Mouse (Mus musculus) embryonic facial prominence, embryonic 14.5 days (tissue): ENCODE measurements around the gene Meiob. TPM values are rescaled to one million over a fixed set of nuclear protein-coding genes. Genes with fewer than 3 reads are reported as not detected.

Experiments
- ATAC-seq: fragments of 200-750 bp; cut with Nextera tagmentation; 2 replicates; pipeline ENCODE4 v1.8.0; 2017; ENCODE audit warnings: low read depth, moderate number of reproducible peaks, moderate TSS enrichment
- DNase-seq: peaks from one replicate; pipeline ENCODE4 v3.0.0-alpha.2; 2015; ENCODE audit warnings: low spot score
- H3K27ac ChIP-seq: fragments of 300-500 bp; sonication (generic); replicated peaks from 2 replicates; pipeline ENCODE4 v1.5.1; 2014; ENCODE audit warnings: low read depth, mild to moderate bottlenecking, low read length, moderate library complexity
- H3K27me3 ChIP-seq: fragments of 300-500 bp; sonication (generic); replicated peaks from 2 replicates; pipeline ENCODE4 v1.6.1; 2014; ENCODE audit warnings: low read length; ENCODE audit not compliant: control insufficient read depth, insufficient read depth
- H3K36me3 ChIP-seq: fragments of 300-500 bp; sonication (generic); 2 replicates; pipeline ENCODE4 v1.6.1; 2014; ENCODE audit warnings: low read length, mixed read lengths; ENCODE audit not compliant: control insufficient read depth, insufficient read depth
- H3K4me1 ChIP-seq: fragments of 300-500 bp; sonication (generic); 2 replicates; pipeline ENCODE4 v1.6.1; 2014; ENCODE audit warnings: antibody characterized with exemption, low read length; ENCODE audit not compliant: control insufficient read depth, insufficient read depth
- H3K4me2 ChIP-seq: fragments of 300-500 bp; sonication (generic); 2 replicates; pipeline ENCODE4 v1.6.1; 2014; ENCODE audit warnings: low read depth, mild to moderate bottlenecking, low read length, moderate library complexity, mixed read lengths
- H3K4me3 ChIP-seq: fragments of 300-500 bp; sonication (generic); 2 replicates; pipeline ENCODE4 v1.5.1; 2014; ENCODE audit warnings: low read depth, mild to moderate bottlenecking, low read length
- H3K9ac ChIP-seq: fragments of 300-500 bp; sonication (generic); 2 replicates; pipeline ENCODE4 v1.6.1; 2014; ENCODE audit warnings: low read depth, mild to moderate bottlenecking, low read length, moderate library complexity, mixed read lengths
- H3K9me3 ChIP-seq: fragments of 300-500 bp; sonication (generic); 2 replicates; pipeline ENCODE4 v1.6.1; 2016; ENCODE audit warnings: low read length; ENCODE audit not compliant: control insufficient read depth
- WGBS: fragments of 180-500 bp; shearing (Covaris S2); extraction: QIAGEN DNeasy Blood & Tissue Kit; methylation state at CpG from one replicate; pipeline ENCODE4 v1.1.7; 2014; 5-methylcytosine and 5-hydroxymethylcytosine counted together
- polyA plus RNA-seq: library from polyadenylated mRNA; unstranded; fragments of >200 nt; fragmentation: Nextera tagmentation; extraction: Ambion mirVana; gene quantifications from 2 replicates; pipeline ENCODE4 v1.2.1, GENCODE M21; 2014

The Meiob gene
- polyA plus RNA-seq, 1 experiment from 2014 or later = not detected

DNA sequence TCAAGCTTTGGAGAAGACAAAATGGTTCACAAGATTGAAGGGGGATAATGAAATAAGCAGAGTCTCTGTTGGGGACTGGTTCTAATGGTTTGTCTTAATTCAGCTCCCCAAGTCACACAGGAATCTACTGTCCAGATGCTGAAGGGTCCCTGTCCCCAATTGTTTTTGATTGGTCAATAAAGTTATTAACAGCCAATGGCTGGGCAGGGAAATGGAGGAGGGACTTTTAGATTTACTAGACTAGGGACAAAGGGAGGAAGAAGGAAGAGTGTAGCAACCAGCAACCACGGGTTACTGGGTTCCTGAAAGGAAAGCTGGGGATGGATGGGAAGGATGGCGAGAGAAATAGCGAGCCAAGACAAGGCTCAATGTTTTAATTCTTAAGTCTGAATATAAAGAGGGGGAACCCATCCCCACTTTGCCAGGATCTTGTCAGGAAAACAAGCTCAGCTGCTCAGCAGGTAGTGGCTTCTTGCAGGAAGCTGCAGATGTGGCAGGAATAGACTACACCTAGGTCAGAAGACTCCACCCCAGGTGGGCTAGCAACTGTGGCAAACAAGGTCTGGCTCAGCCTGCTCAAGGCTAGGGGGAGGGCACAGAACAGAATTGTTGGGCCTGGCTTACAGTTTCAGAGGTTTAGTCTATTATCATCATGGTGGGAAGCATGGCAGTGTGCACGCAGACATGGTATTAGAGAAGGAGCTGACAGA is 69.8 kb downstream of the Meiob start:
- Histone ChIP-seq H3K27ac (no peak overlapping the region), H3K4me1 (no peaks in the 10 kb centered on the region), H3K27me3 (no peaks in the 10 kb centered on the region), H3K4me2 (no peak overlapping the region), H3K9me3 (no peaks in the 10 kb centered on the region), H3K9ac (no peak overlapping the region), H3K4me3 (no peak overlapping the region), H3K36me3 (no peaks in the 10 kb centered on the region)
- no peak for DNase-seq
- WGBS = 57% methylated on average over 4 of the region's 4 CpGs
- no peak for ATAC-seq

DNA sequence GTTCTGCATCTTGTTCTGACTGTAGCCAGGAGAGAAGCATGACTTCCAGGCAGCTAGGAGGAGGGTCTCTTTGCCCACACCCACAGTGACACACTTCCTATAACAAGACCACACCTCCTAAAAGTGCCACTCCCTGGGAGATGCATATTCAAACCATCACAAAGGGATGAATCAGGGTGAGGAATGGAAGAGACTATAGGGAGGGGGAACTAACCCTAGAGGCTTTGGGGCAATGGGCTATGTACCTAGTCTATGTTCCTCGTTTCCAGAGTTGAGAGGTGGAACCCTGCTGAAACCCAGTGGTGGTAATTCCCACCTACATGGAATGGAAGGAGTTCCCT is 70.3 kb downstream of the Meiob start:
- H3K9me3 ChIP-seq = no peaks in the 10 kb centered on the region
- H3K4me1 ChIP-seq = no peaks in the 10 kb centered on the region
- H3K27me3 ChIP-seq = no peaks in the 10 kb centered on the region
- no peak for ATAC-seq
- no peak overlapping the region for H3K4me3 ChIP-seq
- H3K27ac ChIP-seq = no peak overlapping the region
- 36% methylated on average over 1 of the region's 1 CpGs for whole genome bisulfite sequencing
- no peaks in the 10 kb centered on the region for H3K36me3 ChIP-seq
- no peak for DNase-seq
- no peak overlapping the region for H3K9ac ChIP-seq
- H3K4me2 ChIP-seq = no peak overlapping the region

DNA sequence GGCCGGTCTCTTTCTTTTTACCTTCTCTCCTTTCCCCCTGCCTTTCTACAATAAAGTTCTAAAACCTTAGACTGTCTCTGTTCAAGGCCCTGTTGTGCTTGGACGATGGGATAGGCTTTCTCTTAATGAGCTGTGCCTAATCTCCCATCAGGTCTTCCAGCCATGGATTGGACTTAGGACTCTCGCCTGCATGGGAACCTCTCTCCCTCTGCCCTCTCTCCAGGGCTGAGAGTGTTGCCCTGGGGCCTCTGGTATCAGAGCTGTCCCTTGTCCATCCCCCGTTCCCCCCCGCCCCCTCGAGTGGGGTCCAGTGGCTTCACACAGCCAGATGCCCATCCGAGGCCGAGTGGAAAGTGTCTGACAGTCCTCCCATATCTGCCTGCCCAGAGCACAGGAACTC is 70.9 kb downstream of the Meiob start:
- Histone ChIP-seq H3K27ac (no peak overlapping the region), H3K36me3 (no peaks in the 10 kb centered on the region)

DNA sequence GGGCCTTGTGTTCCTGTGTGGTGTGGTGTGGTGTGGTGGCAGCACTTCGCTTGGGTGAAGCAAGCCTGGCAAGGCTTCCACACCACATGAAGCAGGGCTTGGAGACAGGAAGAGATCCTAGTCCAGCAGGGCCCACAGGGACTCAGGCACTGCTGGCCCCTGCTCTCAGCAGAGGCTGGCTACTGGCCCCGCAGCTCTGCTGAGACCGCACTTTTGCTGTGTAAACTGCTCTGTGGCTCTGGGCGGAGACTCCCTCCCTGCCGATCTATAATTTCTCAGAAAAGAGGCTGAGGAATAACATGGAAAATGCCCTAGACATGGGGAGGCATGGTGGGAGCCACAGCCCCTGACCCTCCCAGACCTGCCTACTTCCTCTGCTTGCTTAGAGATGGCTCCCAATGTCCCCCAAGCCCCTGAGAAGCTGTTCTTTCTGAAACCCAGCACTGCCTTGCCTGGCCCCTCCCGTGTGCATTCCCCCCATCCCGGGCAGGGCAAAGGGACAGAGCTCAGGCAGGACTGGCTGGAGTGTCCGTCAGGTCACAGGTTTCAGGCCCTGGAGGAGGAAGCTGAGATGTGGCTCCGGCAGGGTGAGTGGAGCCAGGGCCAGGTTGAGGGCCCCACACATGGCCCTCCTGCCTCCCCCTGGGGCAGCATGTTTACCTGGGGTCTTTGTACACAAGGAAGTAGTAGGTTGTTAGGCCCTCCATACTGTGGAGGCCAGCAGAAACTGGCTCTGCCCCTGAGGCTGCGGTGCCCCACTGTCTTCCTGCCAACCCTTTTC is 73.4 kb downstream of the Meiob start:
- Histone ChIP-seq H3K27me3 (no peaks in the 10 kb centered on the region), H3K4me2 (no peak overlapping the region), H3K4me1 (no peaks in the 10 kb centered on the region), H3K9me3 (no peaks in the 10 kb centered on the region), H3K9ac (peak overlapping the region; percentile 35; the same call in 1 of the 2 replicates), H3K4me3 (no peak overlapping the region), H3K27ac (no peak overlapping the region; the same call in 1 of the 2 replicates), H3K36me3 (0 out of 2 replicates have a peak, but pooled peaks cover 3% of the 10 kb centered on the region)
- DNase-seq (no peak), ATAC-seq (no peak)
- 50% methylated on average over 10 of the region's 10 CpGs for WGBS

More for the DNA sequence above, 70.9 kb downstream of the Meiob start:
- WGBS = 79% methylated on average over 8 of the region's 8 CpGs
- Histone ChIP-seq H3K9me3 (no peaks in the 10 kb centered on the region), H3K27me3 (no peaks in the 10 kb centered on the region), H3K9ac (no peak overlapping the region), H3K4me2 (no peak overlapping the region), H3K4me3 (no peak overlapping the region), H3K4me1 (no peaks in the 10 kb centered on the region)
- DNase-seq (no peak), ATAC-seq (no peak)

DNA sequence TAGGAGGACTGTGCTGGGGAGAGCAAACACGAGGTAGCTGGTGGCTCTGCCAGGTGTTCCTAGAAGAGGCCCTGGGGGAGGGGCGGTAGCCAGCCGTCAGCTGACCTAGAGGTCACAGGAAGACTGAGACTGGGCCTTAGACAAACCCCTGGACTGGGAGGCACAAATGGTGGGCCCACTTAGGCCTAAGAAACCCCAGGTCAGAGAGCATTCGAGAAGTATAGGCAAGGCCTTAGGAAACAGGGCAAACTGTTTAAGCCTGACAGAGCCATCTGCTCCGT is 74.0 kb downstream of the Meiob start:
- Histone ChIP-seq H3K4me3 (no peak overlapping the region), H3K9me3 (no peaks in the 10 kb centered on the region), H3K4me2 (no peak overlapping the region), H3K27me3 (no peaks in the 10 kb centered on the region), H3K27ac (no peak overlapping the region), H3K9ac (no peak overlapping the region), H3K36me3 (peaks cover 7% of the 10 kb centered on the region; the same call in 1 of the 2 replicates), H3K4me1 (no peaks in the 10 kb centered on the region)
- no peak; the same call in 1 of the 2 replicates for ATAC-seq
- DNase-seq = no peak
- WGBS = 25% methylated on average over 5 of the region's 5 CpGs

DNA sequence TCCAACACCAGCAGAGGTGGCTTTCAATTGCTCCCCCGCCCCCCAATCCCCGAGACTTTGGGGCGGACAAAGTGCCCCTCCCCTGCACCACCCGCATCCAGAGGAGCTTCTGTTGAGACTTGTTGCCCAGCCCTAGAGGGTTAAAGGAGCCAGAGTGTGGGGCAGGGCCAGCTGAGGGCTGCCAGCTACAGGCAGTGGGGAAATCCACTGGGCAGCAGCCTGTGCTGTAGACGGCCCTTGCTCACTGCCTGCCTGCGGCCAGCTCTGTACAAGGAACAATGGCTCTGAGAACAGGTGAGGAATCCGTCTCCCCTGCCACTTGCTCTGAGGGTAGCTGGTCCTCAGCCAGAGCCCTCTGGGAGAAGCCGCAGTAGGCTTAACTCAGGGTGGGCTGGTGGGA is 74.4 kb downstream of the Meiob start:
- no peak overlapping the region for H3K9ac ChIP-seq
- 73% methylated on average over 8 of the region's 8 CpGs for WGBS
- ATAC-seq = no peak

DNA sequence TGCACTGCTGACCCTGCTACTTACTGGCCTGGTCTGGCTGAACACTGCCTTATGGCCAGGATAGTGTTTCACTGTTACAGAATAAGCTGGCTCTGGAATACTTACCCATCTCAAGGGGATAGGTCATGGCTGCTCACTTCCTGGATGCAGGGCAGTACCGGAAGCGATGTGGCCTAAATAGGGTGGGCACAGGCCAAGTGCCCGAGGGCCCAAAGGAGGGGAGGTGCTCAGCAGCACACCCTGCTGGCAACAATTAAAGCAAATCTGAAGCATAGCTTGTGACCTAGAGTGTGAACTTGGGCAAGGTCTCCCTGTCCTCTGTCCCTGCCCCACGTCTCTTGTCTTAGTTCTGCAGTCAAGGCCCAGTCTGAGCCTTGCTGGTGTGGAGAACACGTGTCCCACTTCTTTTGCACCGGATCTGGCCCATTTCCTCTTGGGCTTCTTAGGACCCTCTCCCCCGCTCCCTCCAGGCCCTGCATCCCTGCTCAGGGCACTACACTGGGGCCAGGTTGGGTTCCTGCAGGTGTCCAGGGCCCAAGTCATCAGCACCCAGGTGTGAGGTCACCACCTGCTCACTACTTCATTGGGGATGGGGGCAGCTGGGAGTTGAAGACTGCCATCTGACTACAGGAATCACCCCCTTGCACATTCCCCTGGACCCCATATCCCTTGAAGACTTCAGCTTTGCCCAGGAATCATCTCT is 77.8 kb downstream of the Meiob start:
- H3K9ac ChIP-seq = no peak overlapping the region
- no peaks in the 10 kb centered on the region for H3K9me3 ChIP-seq
- H3K4me1 ChIP-seq = peaks cover 5% of the 10 kb centered on the region; the same call in 1 of the 2 replicates
- DNase-seq (no peak), ATAC-seq (no peak)
- H3K27me3 ChIP-seq = no peaks in the 10 kb centered on the region
- no peak overlapping the region for H3K4me3 ChIP-seq
- no peak overlapping the region for H3K4me2 ChIP-seq
- 34% methylated on average over 7 of the region's 7 CpGs for WGBS
- H3K36me3 ChIP-seq = peaks cover 21% of the 10 kb centered on the region; the same call in 1 of the 2 replicates
- no peak overlapping the region for H3K27ac ChIP-seq

More for the DNA sequence above, 74.4 kb downstream of the Meiob start:
- Histone ChIP-seq H3K4me1 (no peaks in the 10 kb centered on the region), H3K27me3 (no peaks in the 10 kb centered on the region), H3K36me3 (peaks cover 12% of the 10 kb centered on the region; the same call in 1 of the 2 replicates), H3K4me2 (no peak overlapping the region), H3K9me3 (no peaks in the 10 kb centered on the region), H3K27ac (no peak overlapping the region), H3K4me3 (no peak overlapping the region)
- DNase-seq = no peak

DNA sequence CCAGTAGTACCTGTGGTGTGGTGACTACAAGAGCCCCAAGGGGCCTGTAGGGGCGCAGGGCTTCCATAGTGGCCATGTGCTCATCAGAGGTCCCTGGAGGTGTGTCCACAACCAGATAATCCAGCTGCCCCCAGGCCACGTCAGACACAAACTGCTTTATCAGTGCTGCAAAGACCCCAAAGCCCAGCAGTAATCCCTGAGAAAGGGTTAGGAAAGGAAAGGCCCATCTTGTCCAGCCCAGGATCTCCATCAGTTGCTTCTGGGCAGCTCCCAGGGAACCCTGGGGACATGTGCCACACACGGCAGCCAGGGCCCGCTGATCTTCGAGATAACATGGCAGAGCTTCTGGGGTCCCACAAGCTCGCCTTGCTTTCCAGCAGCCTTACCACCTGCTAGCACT is 80.3 kb downstream of the Meiob start:
- Histone ChIP-seq H3K27ac (no peak overlapping the region), H3K4me3 (no peak overlapping the region), H3K27me3 (no peaks in the 10 kb centered on the region), H3K4me2 (no peak overlapping the region), H3K36me3 (peaks cover 24% of the 10 kb centered on the region; the same call in 1 of the 2 replicates), H3K9ac (no peak overlapping the region), H3K4me1 (peaks cover 15% of the 10 kb centered on the region), H3K9me3 (no peaks in the 10 kb centered on the region)
- ATAC-seq (no peak), DNase-seq (no peak)
- WGBS = 89% methylated on average over 6 of the region's 6 CpGs
